Mouse (Mus musculus) CD4-positive, CD25-positive, alpha-beta regulatory T cell, adult 9 weeks (primary cell): ENCODE measurements around the gene Cyp2b23. TPM values are rescaled to one million over a fixed set of nuclear protein-coding genes. Genes with fewer than 3 reads are reported as not detected.

Source experiments
- polyA plus RNA-seq: library from polyadenylated mRNA; unstranded; fragments of 100-300 nt; shearing (Covaris generic); gene quantifications from one replicate; pipeline ENCODE4 v1.2.1, GENCODE M21; 2017

Cyp2b23 gene
- not detected for polyA plus RNA-seq

DNA sequence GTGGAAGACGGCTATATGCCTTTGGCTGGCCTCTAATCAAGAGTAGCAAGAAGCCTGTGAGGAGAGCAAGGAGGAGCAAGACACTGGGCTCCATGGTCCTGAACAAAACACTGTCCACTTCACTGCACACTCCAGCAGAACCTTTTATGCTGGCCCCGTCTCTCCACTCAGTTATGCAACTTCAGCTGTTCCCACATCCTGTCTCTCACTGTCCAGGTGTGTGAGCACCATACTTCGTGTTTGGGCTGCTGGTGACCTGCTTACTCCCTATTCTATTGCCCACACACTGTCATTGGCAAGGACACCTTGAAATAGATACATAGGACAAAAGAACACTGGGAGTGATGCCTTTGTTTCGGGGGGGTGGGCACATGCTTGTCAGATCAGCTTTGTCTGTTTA lies at the start of gene Cyp2b23:
Gene Cyp2b23 (minus strand): TSS at position 101 of the 400 bp plus-strand sequence.

DNA sequence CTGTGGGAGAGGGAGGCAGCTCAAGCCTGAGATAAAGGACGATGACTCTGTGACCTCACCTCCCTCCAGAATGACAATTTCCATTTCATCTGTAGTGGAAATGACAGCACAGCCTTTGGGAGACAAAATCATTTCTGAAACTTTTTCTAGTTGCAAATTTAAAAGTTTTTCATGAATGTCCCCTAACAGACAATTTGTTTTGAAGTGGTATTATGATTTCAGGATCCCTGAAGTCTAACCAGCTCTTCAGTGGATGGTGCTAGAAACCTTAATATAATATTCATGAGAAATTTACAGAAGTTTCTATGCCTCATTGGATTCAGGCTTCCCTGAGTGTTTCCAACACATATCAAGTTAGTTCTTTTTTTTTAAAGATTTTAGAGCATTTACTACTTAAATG lies 67.9 kb downstream of the Cyp2b23 start, which contains the start of gene Vmn1r185:
Gene Vmn1r185 (minus strand): TSS at position 101 of the 400 bp plus-strand sequence.

Other genes with a start within 250 kb of the Cyp2b23 start
- not detected for gene Nlrp9a, start 151.4 kb downstream of the Cyp2b23 start, polyA plus RNA-seq
- gene Vmn1r185, start 68.0 kb downstream of the Cyp2b23 start, polyA plus RNA-seq, result 0.07 TPM
- gene Cyp2b19, start 70.7 kb upstream of the Cyp2b23 start, polyA plus RNA-seq, result not detected
- not detected for gene Cyp2g1, start 122.5 kb upstream of the Cyp2b23 start, polyA plus RNA-seq
- gene Cyp2a5, start 148.9 kb upstream of the Cyp2b23 start, polyA plus RNA-seq, result not detected